Mouse (Mus musculus): ENCODE measurements around the gene Ube4a.
"Not testable (repeated sequence)": the region's sequence is repeated elsewhere in the genome, so short reads cannot be mapped to it uniquely, and the experiment has no call there.

The Ube4a gene

DNA sequence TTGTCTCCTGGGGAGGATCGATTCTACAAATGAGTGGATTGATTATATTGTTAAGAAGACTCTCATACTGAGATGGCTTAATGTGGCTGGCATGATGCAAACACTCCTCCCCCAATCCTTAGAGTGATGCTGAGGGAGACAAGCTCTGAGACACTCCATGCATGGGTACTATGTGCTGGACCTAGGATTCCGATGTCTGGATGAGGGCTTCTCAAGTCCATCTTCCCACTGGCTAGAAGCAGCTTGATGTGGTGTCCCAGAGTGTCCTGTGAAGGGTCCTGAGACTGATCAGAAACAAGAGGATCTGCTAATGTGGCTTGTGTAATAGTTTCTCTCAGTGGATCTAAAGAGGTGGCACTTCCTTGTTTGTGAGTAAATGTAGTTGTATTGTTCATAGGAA is 15.7 kb upstream of the Ube4a start:
- no peak for DNase-seq (ENCODE audit: low spot score in 2 of 2)

DNA sequence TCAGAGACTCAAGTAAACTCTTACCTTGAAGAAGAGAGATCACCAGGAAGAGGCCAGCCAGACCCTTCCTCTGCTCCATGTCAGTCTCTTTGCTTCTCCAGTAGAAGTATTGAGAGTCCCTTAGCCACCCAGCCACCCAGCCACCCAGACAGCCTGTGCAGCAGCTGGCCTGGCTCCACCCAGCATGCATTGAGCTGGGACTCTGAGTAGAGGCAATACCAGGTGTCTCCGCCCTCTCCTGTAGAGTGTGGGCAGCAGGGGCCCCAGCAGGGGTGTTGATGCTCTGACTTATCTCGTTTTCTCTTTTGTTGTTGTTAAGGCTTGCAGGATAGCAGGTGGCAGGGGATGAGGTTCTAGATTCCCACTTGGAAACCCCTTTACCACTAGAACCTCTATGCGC is 14.8 kb upstream of the Ube4a start, which contains the start of gene Cd3g:
Cd3g (minus strand) TSS at position 190 of the 400 bp plus-strand sequence.
- DNase-seq (ENCODE audit: low spot score in 2 of 2), result no peak

DNA sequence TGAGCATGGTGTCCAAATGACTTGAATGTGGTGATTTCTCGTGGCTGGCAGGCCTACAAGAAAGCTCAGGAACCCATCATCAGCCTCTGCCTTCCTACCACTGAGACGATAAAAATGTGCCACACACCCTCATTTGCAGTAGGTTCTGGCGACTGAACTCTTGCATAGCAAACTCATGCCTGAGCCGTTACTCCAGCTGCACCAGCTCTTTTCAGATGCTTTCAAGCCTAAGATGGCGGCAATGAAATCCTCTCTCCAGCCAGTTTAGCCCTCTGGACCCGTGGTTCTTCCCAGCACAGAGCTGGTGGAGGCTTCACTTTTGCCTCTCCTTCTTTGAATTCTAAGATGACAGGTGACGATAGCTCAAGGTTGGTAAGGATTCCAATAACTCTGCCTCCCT is 14.4 kb upstream of the Ube4a start:
- DNase-seq (ENCODE audit: low spot score in 2 of 2), result no peak

DNA sequence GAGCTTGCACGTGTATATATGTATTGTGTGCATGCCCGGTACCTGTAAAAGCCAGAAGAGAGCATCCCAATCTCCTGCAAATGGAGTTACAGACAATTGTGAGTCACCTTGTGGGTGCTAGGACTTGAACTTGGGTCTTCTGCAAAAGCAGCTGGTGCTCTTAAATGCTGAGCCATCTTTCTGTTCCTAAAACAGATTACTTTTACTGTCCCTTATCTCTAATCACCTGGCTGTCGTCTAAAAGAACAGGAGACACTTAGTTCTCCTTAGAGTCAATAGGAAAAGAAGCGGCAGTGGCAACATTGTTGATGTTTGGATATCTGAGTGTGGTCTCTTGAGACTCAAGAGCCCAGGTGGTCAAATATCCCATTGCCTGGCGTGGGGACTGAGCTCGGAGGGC is 12.4 kb upstream of the Ube4a start:
- no peak for DNase-seq (ENCODE audit: low spot score in 2 of 2)

DNA sequence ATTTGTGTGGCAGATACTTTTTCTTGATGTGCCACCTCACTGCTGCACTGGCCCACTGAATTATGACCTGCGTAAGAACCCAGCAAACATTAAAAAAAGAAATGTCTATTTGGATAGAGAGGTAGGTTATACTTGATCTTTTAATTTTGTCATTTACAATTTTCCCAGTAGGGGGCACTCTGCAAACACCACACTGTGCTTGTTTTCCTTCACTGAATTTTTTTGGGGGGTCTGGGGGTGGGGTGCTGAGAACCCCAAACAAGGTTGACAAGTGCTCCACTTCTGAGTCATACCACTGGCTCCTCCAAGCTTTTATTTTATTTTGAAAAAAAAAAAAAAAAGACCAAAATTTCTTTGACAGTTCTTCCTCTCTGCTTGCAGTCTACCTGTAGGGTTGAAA is 4.0 kb upstream of the Ube4a start:
- no peak for DNase-seq (ENCODE audit: low spot score in 2 of 2)

DNA sequence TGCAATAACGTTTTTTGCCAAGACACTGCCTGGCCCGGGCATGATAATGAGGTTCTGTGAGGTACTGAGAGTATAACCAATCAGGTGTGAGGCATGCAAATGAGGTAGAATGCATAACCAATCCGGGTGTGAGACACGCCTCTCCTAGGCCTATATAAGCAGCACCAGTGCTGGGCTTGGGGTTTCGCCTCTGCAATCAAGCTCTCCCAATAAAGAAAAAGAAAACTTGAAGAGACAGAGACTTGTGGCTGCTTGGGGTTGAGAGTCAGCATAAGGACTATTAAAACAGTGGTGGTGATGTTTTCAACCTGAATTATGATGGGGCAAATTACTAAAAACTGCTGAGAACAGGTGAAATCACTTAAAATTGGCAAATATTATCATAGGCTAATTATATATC is 2.4 kb upstream of the Ube4a start:
- DNase-seq (ENCODE audit: low spot score in 2 of 2), result not testable (repeated sequence)

DNA sequence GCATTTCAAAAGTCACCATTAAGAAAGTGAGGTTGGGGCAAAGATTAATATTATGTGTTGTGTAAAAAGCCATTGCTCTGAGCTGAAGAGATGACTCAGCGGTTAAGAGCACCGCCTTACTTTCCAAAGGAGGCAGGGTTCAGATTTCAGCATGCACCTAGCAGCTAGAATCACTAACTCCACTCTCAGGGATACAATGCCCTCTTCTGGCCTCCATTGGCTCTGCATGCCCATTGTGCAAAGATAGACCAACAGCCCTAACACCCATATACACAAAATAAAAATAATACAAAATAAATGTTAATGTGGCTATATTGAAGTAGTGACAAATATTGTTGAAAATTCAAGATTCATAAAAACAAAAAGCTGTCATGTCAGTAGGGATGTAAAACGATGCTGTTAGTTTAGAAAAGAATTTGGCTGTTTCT is 1.4 kb upstream of the Ube4a start:
- DNase-seq (ENCODE audit: low spot score in 2 of 2), result peak; percentile 64 to 84

DNA sequence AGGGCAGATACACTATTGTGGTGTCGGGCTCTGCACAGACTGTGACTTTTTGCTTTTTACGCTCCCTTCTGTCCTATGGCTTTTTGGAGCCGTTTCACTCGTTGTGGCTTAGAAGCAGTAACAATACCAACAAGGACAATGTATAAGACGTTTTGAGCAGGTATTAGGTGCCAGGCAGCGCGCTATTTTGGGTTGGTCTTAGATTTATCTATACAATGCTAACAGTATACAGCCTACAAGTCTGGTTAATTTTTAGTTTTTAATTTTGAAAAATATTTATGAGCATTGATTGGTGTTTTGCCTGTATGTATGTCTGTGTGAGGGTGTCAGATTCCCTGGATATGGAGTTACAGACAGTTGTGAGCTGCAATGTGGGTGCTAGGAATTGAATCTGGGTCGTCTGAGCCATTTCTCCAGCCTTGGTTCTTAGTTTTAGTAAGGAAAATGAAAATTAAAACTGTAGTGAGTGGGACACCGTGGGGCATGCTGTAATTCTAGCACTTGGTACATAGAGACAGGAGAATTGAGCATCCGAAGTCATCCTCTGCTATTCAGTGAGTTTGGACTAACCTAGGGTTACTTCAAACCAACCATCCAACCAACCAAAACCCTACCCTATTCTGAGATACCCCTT is 550 bp upstream of the Ube4a start:
- no peak for DNase-seq (ENCODE audit: low spot score in 2 of 2)

DNA sequence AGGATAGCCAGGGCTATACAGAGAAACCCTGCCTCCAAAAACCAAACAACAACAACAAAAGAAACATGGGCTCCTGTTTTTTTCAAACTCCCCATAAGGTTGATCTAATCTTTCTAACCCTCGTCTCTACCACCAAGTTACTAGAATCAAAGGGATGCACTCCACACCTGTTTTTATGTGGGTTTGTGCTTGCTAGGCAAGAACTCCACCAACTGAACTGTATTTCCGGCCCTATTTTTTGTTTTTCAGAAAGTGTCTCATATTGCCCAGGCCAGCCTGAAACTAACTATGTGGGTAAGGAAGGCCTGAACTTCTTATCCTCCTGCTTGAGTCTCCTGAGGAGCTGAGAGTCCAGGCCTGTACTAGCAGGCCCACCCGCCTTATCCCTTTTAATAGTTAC is 11.0 kb downstream of the Ube4a start:
- no peak for DNase-seq (ENCODE audit: low spot score in 2 of 2)

DNA sequence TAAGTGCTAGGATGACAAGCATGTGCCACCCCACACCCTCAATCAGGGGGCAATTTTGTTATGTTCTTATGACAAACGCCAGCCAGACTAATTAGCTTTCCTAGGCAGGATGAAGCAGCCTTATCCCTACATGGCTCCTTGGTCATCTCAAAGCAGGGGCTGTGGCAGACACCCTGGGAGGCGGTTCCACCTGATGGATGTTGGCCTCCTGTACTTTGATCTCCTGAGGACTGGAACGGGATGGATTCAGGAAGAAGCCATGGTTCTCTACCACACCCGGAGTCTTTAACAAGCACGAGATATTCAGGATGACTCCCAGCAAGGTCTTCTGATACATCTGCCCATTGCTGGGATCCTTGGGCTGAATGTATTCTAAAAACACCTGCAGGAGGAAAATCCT is 17.6 kb downstream of the Ube4a start:
- no peak for DNase-seq (ENCODE audit: low spot score in 2 of 2)

DNA sequence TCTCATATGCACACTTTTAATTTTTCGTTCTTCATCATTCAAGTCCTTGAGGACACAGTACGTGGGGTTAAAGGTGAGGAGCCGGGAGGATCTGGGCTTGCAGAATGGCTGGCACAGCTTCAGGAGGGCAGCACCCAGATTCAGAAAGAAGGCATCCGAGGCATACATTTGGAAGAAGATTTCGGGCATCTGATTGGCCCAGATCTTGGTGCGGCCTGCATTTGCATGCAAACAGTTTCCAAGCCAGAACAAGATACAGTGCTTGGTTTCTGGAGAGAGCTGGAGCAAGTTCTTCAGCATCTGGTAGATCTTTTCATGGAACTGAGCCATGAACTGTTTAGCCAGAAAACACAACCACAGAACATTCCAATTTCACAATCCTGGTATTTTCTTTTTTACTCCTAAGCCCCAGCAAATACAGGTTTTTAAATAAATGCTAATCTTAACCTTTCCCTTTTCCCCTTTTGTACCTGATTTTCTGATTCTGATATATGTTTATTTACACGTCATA is 19.2 kb downstream of the Ube4a start:
- peak; percentile 20 to 21 for DNase-seq (ENCODE audit: low spot score in 2 of 2)

DNA sequence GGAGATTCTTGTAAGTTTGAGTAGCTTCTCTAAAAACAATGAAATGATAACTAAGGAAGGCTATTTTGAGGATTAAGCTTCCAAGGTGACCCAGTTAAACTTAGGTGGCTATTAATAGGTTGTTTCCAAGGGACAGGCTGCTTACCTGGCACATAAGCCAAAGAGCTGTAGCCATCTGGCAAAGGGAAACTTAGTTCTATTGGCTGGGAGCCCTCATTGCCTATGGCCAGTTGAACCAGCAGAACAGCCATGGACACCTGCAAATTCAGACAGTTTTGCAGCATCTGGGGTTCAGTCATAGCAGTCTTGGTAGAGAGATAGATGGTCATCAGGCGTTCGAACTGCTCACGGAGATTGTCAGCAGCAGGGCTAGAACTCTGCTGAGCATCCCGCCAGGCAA is 23.0 kb downstream of the Ube4a start:
- DNase-seq (ENCODE audit: low spot score in 2 of 2), result peak; percentile 57 to 60

DNA sequence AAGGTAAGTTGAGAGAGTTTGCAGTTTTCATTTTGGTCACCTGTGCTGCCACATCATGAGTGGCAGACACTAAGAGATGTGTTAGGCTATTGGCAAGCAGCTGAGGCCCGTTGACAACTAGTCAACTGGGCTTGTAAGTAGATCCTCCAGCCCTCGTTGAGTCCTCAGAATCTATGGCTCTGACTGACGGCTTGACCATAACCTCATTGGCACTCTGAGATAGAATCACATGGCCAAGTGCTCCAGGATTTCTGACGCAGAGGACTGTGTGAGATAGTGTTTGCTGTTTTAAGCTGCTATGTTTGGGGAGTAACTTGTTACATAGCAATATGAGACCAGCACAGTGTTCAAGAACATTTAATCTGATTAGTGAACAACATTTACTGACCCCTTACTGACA is 23.6 kb downstream of the Ube4a start:
- peak; percentile 39 to 52 for DNase-seq (ENCODE audit: low spot score in 2 of 2)

DNA sequence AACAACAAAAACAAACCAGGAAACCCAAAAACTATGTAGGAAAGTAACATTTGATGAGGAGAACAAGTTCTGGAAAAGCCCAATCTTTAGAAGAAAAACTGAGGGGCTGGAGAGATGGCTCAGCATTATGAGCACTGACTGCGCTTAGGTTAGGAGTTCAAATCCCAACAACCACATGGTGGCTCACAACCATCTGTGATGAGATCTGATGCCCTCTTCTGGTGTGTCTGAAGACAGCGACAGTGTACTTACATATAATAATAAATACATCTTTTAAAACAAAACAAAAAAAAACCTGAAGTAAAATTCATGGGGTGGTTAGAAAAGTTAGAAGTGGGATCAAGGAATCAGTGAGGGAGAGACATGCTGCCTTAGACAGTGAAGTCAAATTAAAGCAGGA is 43.9 kb downstream of the Ube4a start:
- no peak for DNase-seq (ENCODE audit: low spot score in 2 of 2)

DNA sequence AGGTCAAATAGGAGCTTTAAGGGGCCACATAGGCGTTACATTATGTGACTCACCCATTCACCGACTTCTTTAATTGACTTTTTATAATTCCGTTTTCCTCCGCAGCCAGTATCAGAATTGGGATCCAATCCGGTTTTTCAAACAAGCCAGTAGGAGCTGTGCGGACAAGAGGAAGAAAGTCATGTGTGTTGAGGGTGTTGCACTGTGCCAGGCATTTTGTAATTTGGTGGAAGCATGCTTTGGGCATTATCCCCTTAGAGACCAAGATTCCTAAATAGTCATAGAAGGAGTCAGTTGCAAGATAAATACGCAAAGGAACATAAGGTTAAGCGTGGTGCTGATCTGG is 44.3 kb downstream of the Ube4a start:
- DNase-seq (ENCODE audit: low spot score in 2 of 2), result peak in 1 of 2 experiments; percentile 76

DNA sequence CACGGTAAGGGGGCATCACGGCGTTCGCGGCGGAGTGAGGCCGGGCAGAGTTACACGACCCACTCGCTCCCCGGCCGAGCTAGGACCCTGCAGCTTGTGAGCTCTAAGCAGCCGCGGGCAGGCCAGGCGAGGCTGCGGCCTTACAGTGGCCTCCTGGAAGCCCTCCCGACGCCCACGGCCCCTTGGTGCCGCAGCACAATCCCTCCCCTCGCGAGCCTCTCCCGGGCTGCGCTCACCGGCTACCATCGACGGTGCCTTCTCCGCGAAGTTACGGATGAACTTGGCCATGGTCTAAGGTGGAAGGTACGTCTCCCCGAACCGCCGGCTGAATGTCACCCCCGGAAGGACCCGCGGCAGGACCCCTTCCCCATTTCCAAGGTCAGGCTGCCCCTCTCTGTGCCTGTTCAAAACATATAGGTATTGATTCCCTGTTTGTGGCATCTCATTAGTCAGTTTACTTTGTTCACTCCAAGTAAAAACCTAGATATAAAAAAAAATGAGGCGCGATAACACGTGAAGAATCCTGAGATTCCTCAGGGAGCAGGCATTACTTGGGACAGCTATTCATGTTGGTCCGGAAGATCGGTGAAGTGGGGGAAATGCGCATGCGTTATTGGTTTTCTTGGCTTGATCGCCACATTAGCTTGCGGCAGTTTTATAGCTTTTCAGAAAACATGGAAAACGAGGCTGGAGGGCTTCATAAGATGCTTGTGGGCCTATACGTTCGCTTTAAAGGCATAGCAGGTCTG is 44.9 kb downstream of the Ube4a start, which contains the start of gene Atp5l:
Atp5l (minus strand) TSS at position 369 of the 749 bp plus-strand sequence.
- DNase-seq (ENCODE audit: low spot score in 2 of 2), result peak; percentile 81 to 93

DNA sequence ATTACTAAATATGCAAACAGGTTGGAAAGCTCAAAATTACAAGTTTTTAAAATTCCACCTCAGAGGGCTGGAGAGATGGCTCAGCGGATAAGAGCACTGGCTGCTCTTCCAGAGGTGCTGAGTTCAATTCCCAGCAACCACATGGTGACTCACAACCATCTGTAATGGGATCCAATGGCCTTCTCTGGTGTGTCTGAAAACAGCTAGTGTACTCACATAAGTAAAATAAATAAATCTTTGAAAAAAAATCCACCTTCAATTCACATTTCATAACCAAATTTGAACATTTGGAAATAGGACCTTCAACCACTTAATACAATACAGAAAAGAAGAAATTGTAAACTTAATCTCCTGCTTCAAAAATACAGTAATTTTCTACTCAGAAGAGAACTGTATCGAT is 45.8 kb downstream of the Ube4a start:
- DNase-seq (ENCODE audit: low spot score in 2 of 2), result no peak

DNA sequence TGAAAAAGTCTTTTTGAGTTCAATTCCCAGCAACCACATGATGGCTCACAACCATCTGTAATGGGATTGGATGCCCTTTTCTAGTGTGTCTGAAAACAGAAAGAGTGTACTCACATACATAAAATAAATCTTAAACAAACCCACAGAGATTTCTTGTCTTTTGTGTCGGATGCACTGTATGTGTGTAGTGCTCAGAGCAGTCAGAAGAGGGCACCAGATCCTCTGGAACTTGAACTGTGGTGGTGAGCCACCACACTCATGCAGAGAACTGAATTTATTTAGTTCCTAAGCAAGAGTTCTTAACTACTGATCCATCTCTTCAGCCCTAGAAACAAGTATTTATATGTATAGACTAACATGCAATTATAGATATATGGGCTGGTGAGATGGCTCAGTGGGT is 49.2 kb downstream of the Ube4a start:
- DNase-seq (ENCODE audit: low spot score in 2 of 2), result peak in 1 of 2 experiments; percentile 21

DNA sequence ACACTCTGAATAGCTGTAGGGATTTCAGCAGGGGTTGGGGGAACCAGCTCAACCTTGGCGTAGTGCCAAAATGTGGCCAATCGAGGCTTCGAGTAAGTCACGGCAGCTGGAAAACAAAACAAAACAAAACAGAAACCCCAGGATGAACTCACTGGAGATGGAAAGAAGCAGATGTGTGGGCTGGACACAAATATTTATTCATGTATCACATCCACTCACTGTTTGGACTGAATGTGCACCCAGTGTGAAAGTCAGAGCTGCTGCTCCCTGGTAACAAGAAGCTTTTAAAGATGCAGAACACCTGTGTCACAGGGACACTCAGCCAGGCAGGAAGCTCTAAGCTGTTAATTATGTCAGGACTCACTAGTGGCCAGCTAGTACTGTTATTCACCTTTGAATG is 50.7 kb downstream of the Ube4a start:
- DNase-seq (ENCODE audit: low spot score in 2 of 2), result peak in 1 of 2 experiments; percentile 10

DNA sequence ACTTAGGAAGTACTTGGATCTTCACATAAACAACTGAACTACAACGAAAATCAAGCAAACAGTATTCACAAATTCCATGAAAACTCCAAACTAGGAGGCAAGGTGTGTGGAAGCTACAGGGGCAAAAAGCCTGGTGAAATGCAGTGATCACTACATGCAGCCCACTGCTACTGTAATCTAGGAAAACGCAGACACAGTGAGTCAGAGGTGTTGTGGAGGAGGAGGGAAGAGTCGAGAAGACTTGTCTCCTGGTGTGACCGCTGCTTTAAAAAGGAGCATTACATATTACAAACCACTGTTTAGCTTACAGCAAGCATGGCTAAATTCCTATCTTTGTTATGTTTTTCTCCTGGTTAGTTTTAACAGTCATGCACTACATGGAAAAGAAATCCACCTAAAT is 54.0 kb downstream of the Ube4a start:
- DNase-seq (ENCODE audit: low spot score in 2 of 2), result no peak

DNA sequence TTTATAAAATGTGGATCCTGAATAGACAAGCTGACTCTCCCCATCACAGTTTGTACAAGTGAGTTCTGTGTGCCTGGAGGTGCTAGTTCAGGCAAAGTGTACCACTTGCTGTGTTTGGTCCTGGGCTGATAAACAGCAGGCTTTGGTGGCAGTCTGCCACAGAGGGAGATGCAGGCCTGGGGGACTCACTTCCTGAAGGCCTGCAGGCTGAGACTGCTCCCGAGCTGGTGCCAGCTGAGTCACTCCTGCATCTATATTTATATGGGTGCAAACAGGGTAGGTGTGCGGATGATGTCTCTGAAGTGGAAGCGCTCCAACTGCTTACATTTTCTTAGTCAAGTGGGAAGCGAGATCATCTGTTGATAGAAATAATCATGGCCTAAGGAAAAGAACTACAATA is 59.8 kb downstream of the Ube4a start:
- peak; percentile 51 to 66 for DNase-seq (ENCODE audit: low spot score in 2 of 2)

DNA sequence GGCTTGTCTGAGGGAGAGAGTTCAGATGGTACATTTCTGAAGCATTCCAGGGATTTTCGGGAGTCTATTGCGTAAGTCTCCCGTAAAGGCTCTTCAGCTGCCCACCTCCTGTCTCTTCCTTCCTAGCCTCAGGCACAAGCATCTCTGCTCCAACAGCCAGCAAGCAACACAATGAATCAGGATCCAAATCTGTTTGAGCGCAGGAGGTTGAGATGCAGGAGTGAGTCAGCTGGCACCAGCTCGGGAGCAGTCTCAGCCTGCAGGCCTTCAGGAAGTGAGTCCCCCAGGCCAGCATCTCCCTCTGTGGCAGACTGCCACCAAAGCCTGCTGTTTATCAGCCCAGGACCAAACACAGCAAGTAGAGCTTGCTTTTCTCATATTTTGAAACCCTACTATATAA is 60.4 kb downstream of the Ube4a start:
- peak; percentile 73 to 80 for DNase-seq (ENCODE audit: low spot score in 2 of 2)

DNA sequence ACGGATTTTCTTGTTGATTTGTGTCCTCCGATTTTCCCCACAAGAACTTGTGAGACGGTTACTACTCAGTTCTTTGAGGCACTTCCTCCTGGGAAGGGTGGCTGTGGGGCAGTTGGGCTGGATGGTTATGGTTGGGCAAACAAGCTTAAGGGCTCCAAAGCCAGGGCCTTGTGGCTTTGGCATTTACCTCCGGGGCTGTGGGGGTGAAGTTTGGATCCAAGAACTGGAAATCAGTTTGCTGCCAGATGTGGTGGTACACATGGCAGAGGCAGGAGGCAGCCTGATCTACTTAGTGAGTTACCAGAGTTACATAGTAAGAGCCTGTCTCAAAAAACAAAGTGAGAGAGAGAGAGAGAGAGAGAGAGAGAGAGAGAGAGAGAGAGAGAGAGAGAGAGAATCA is 61.5 kb downstream of the Ube4a start:
- DNase-seq (ENCODE audit: low spot score in 2 of 2), result no peak

Measured in heart, adult 9 months (tissue).